Mouse (Mus musculus) lung, adult 2 months (tissue): ENCODE data around the gene Gm44596.

Experiments used
- CTCF ChIP-seq: fragments of 200-500 bp; IDR thresholded peaks from 2 replicates; pipeline ENCODE4 v1.5.1; 2011; ENCODE audit warnings: mild to moderate bottlenecking, low read length, control low read depth; ENCODE audit not compliant: insufficient read depth
- POLR2A ChIP-seq: fragments of 200-500 bp; IDR thresholded peaks from 2 replicates; pipeline ENCODE4 v1.6.1; 2011; ENCODE audit warnings: low read depth, mild to moderate bottlenecking, control low read depth, low read length, borderline replicate concordance; ENCODE audit errors: extremely low read depth

GRCm38 (mm10) chr6:128421036-128421435, 45.7 kb downstream of the Gm44596 start:
- TF ChIP-seq POLR2A (no peak), CTCF (no peak)
